Mouse (Mus musculus): ENCODE results near the gene Rcor3.

The Rcor3 gene

GRCm38 (mm10) chr1:192137926-192138910 is at the start of gene Rcor3:
Rcor3 (minus strand) TSS chr1:192138062.
- peak; percentile 86 for DNase-seq (ENCODE audit: extremely low spot score, low spot score)

GRCm38 (mm10) chr1:192181696-192182257 is 43.9 kb upstream of the Rcor3 start:
- DNase-seq (ENCODE audit: extremely low spot score, low spot score): no peak

GRCm38 (mm10) chr1:192179877-192180276 is 42.0 kb upstream of the Rcor3 start:
- DNase-seq (ENCODE audit: extremely low spot score, low spot score): no peak

GRCm38 (mm10) chr1:192171477-192171876 is 33.6 kb upstream of the Rcor3 start:
- DNase-seq (ENCODE audit: extremely low spot score, low spot score): no peak

GRCm38 (mm10) chr1:192151179-192151578 is 13.3 kb upstream of the Rcor3 start:
- DNase-seq (ENCODE audit: extremely low spot score, low spot score): no peak

- no peak for DNase-seq (ENCODE audit: extremely low spot score, low spot score)
Measured at GRCm38 (mm10) chr1:192140313-192140712, 2.5 kb upstream of the Rcor3 start.

- DNase-seq (ENCODE audit: extremely low spot score, low spot score): peak; percentile 82
Measured at GRCm38 (mm10) chr1:192137291-192137925, 454 bp downstream of the Rcor3 start.

- peak; percentile 85 for DNase-seq (ENCODE audit: extremely low spot score, low spot score)
Measured at GRCm38 (mm10) chr1:192136561-192137290, 1.1 kb downstream of the Rcor3 start.

GRCm38 (mm10) chr1:192130202-192130601 is 7.7 kb downstream of the Rcor3 start:
- no peak for DNase-seq (ENCODE audit: extremely low spot score, low spot score)

- no peak for DNase-seq (ENCODE audit: extremely low spot score, low spot score)
Measured at GRCm38 (mm10) chr1:192128343-192128742, 9.5 kb downstream of the Rcor3 start.

GRCm38 (mm10) chr1:192125761-192126160 is 12.1 kb downstream of the Rcor3 start:
- DNase-seq (ENCODE audit: extremely low spot score, low spot score): no peak

- no peak for DNase-seq (ENCODE audit: extremely low spot score, low spot score)
Measured at GRCm38 (mm10) chr1:192116262-192116661, 21.6 kb downstream of the Rcor3 start.

- DNase-seq (ENCODE audit: extremely low spot score, low spot score): no peak
Measured at GRCm38 (mm10) chr1:192115378-192115777, 22.5 kb downstream of the Rcor3 start.

- DNase-seq (ENCODE audit: extremely low spot score, low spot score): no peak
Measured at GRCm38 (mm10) chr1:192109169-192109568, 28.7 kb downstream of the Rcor3 start.

GRCm38 (mm10) chr1:192107352-192107751 is 30.5 kb downstream of the Rcor3 start:
- no peak for DNase-seq (ENCODE audit: extremely low spot score, low spot score)

- no peak for DNase-seq (ENCODE audit: extremely low spot score, low spot score)
Measured at GRCm38 (mm10) chr1:192105902-192106389, 31.9 kb downstream of the Rcor3 start.

- DNase-seq (ENCODE audit: extremely low spot score, low spot score): no peak
Measured at GRCm38 (mm10) chr1:192104021-192104420, 33.8 kb downstream of the Rcor3 start.

GRCm38 (mm10) chr1:192103176-192103575 is 34.7 kb downstream of the Rcor3 start:
- DNase-seq (ENCODE audit: extremely low spot score, low spot score): no peak

GRCm38 (mm10) chr1:192101359-192101758 is 36.5 kb downstream of the Rcor3 start:
- DNase-seq (ENCODE audit: extremely low spot score, low spot score): no peak

- DNase-seq (ENCODE audit: extremely low spot score, low spot score): no peak
Measured at GRCm38 (mm10) chr1:192100742-192101141, 37.1 kb downstream of the Rcor3 start.

GRCm38 (mm10) chr1:192095626-192096025 is 42.2 kb downstream of the Rcor3 start:
- DNase-seq (ENCODE audit: extremely low spot score, low spot score): no peak

All from neural tube, embryonic 10.5 days (tissue).